Mouse (Mus musculus) cerebellum, adult 2 months (tissue): ENCODE measurements at regions not wholly inside any gene's neighbourhood (a gene's known extent, or its start where the extent isn't known, plus 50 kb on each side); places are given as distances from the start of the nearest gene placed in this dataset.
"Not testable (repeated sequence)": the region's sequence is repeated elsewhere in the genome, so short reads cannot be mapped to it uniquely, and the experiment has no call there.

Experiments
- DNase-seq, 2 experiments: peaks; one replicate each; pipeline ENCODE4 v3.0.0; 2021
- H3K27ac ChIP-seq: fragments of 200-500 bp; 2 replicates; pipeline ENCODE4 v1.5.1; 2012; ENCODE audit warnings: low read length, control low read depth, inconsistent platforms; ENCODE audit not compliant: insufficient read depth
- H3K27me3 ChIP-seq: fragments of 200-500 bp; 2 replicates; pipeline ENCODE4 v1.6.1; 2012; ENCODE audit warnings: inconsistent platforms, mild to moderate bottlenecking, low read length, moderate library complexity; ENCODE audit not compliant: control insufficient read depth, insufficient read depth
- H3K4me1 ChIP-seq: fragments of 200-500 bp; 2 replicates; pipeline ENCODE4 v1.6.1; 2011; ENCODE audit warnings: low read length; ENCODE audit not compliant: control insufficient read depth, insufficient read depth
- H3K4me3 ChIP-seq: fragments of 200-500 bp; replicated peaks from 2 replicates; pipeline ENCODE3; 2011; ENCODE audit warnings: mild to moderate bottlenecking, low read depth, low read length, control low read depth; ENCODE audit not compliant: insufficient read depth
- WGBS: fragments of 180-500 bp; shearing (Covaris S2); methylation state at CpG from one replicate; pipeline ENCODE4 v1.1.7; 2018; 5-methylcytosine and 5-hydroxymethylcytosine counted together

- not testable (repeated sequence) for DNase-seq, H3K4me3 ChIP-seq, H3K27ac ChIP-seq, H3K4me1 ChIP-seq, H3K27me3 ChIP-seq
- WGBS: 65% methylated on average over 3 of the region's 3 CpGs
These were observed 261.5 kb downstream of the Samd9l start for GRCm38 (mm10) chr6:3137823-3138222.

GRCm38 (mm10) chr6:3133763-3134162, 265.6 kb downstream of the Samd9l start:
- H3K27ac ChIP-seq: not testable (repeated sequence)
- 87% methylated on average over 4 of the region's 4 CpGs for WGBS

GRCm38 (mm10) chr6:3116296-3116695, 283.1 kb downstream of the Samd9l start:
- H3K27me3 ChIP-seq, DNase-seq, H3K27ac ChIP-seq, H3K4me3 ChIP-seq, H3K4me1 ChIP-seq: not testable (repeated sequence)
- 10% methylated on average over 2 of the region's 3 CpGs for WGBS

More at GRCm38 (mm10) chr6:3133763-3134162, 265.6 kb downstream of the Samd9l start:
- H3K4me1 ChIP-seq, H3K4me3 ChIP-seq, DNase-seq, H3K27me3 ChIP-seq: not testable (repeated sequence)
